Mouse (Mus musculus): ENCODE data around the gene Snx8. TPM values are rescaled to one million over a fixed set of nuclear protein-coding genes. Genes with fewer than 3 reads are reported as not detected.

Gene Snx8
- total RNA-seq, 2 experiments from 2014 or later: 19.6 to 20.0 TPM

DNA sequence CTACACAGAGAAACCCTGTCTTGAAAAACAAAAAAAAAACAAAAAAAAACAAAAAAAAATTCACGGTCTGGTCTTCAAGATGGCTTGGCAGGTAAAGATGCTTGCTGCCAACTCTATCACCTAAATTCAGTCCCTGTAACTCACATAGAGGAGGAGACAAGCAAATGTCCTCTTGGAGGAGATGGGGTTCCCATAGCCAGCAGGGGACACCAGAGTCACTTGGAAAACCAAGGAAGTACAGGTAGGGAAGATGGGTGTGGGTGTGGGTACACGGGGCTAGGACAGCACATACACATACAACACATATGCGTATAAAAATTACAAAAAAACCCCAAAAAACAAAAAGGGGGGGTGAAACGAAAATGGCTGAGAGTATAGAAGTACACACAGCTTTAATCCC is 46.2 kb downstream of the Snx8 start:
- DNase-seq: no peak

DNA sequence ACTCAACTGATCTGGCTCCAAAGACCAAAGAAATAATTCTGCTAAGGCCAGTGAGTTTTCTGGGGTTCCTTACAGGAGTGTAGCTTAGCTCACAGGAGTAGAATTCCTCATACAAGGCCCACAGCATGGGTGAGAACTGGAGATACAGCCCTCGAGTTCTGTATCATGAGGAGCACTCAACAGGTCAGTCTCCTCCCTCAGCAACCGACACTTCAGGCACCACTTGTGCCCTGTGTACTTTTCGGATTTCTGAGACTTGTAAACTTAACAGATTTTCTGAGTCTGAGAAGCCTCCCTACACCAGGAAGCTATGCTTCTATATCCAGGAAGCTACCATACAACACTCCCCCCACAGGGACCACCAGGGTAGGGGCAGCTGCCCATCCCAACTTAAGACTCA is 49.2 kb downstream of the Snx8 start:
- DNase-seq: no peak

DNA sequence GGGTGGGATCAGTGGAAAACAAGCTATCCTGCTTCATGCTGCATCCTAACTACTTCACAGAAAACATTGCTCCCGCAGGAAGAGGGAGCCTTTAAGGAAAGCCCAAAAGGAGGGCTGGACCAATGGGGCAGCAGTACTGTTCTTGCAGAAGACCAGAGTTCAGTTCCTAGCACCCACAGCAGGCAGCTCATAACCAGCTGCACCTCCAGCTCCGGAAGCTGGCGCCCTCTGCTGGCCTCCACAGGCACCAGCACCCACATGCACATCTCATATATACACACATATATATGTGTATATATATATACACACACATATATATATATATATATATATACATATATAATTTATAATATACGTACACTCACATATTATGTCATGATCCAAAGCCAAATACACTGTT is 50.3 kb downstream of the Snx8 start:
- no peak for DNase-seq

DNA sequence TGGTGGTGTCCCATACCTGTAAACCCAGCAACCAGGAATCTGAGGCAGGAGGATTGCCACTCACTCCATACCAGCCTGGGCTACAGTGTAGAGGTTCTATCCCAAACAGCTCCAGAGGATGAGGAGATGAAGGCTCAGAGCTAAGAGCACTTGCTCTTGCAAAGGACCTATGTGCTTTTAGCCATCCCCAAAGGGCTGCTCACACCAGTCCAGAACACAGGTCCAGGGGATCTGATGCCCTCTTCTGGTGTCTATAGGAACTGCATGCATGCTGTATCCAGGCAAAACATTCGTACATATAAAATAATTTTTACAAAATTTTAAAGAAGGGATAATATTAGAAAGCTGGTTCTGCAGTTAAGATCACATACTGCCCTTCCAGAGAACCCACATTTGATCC is 52.4 kb downstream of the Snx8 start:
- DNase-seq: peak; percentile 45

DNA sequence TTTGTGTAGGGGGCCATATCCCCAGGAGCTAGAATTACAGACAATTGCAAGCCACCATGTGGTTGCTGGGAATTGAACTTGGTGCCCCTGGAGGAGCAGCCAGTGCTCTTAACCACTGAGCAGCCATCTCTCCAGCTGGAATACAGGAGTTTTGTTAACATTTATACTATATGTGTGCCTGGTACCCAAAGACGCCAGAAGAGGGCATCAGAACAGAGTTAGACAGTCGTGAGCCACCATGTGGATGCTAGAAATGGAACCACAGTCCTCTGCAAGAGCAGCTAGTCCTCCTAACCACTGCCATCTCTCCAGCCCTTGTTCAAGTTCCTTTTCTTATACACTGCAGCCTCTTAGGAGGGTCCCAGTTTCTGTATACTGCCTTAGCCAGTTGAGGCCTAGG is 55.4 kb downstream of the Snx8 start:
- DNase-seq: no peak

DNA sequence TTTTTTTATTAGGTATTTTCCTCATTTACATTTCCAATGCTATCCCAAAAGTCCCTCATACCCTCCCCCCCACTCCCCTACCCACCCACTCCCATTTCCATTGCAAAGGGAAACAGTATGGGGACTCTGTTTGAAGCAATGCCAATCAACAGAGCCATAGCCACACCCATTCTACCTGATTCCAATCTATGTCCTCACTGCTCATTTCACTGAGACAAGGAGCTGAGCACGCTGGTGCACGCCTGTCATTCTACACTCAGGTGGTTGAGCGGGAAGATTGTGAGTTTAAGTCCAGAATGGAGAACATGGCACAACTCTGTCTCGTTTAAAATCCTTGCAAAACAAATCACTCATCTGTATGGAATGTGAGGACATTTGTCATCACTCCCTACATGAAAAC is 56.5 kb downstream of the Snx8 start:
- DNase-seq: no peak

DNA sequence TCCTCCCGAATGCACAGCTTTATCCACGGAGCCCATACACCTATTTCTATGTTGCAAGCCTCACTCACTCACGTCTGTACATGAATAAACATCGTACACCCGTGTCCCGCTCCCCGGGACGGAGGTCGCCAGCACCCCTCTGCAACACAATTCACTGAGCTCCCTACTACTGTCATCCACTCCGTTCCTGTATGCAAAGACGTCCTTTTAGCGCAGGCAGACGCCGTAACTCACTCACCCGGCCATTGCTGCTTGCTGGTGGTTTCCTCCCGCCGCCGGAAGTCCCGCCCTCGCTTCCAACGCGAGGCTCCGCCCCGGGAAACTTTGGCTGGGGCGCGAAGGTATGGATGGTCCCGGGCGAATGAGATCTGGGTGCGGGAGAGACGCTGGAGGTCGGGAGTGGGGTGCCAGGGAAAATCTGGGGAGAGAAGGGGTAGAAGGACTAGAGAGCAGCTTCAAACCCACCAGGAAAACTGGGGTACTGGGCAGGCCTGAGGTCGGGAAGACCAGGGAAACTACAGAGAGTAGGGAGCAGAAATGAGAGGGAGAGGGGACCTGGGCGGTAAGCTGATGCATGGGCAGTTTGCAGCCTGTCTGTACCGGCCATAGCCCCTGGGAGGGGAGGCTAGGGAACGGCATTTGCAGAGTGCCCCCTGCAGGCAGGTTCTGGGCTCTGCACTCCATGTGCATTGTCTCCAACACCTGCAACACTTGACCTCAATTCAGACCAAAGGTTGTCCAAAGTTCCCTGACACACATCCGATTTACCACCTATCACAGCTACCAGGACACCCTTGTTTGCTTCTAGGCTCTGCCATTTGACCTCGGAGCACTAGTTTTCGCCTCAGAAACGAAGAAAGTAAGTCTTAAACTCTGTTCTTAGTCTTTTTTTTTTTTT is 57.2 kb downstream of the Snx8 start, which contains the start of gene Mrm2:
Mrm2 (minus strand) TSS at position 284 of the 898 bp plus-strand sequence.
- DNase-seq: peak; percentile 87

DNA sequence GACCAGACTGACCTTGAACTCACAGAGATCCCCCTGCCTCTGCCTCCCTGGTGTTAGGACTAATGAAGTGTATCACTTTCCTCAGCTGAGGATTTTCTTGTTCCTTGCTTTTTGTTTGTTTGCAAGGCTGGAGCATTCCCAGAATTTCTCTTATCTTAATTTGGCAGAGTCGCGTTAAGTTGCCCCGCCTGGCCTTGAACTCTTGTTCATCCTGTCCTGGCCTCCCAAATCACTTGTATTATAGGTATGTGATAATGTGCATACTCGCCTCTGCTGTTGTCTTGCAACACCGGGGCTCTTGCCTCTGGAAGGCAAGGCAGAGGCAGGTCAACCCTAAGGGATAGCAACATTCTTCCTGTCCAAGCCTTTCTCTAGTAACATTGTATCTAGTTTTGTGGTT is 65.0 kb downstream of the Snx8 start:
- DNase-seq: no peak

DNA sequence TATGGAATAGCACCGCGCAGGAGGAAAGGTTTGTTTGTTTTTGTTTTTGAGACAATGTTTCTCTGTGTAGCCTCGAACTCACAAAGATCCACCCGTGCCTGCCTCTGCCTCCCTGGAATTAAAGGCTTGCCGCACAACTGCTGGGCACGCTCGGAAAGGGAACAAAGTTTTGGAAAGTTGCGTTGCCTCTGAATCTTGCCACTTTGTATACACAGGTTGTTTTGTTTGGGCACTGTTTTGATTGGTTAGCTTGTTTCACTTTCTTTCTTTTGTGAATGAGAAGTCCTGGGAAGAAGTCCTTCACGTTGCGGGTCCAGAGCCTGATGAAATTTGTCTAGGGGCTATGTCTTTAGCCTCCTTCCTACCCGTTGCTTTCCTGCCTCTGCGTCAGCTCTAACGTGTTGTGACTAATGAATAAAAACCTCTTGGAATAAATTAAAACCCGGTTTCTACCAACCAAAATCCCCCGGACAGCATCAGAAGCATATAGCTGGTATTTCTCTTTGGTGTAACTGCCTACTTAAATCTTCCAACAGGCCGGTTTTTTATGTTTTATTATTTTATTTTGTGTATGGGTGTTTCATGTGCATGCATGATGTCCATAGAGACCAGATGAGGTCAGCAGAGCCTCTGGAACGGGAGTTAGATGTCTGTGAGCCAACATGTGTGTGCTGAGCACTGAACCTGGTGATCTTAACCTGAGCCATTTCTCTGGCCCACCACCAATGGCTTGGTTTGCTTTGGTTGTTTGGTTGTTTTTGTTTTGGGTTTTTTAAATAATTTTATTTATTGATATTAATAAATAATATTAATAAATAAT is 67.1 kb downstream of the Snx8 start:
- DNase-seq: no peak

DNA sequence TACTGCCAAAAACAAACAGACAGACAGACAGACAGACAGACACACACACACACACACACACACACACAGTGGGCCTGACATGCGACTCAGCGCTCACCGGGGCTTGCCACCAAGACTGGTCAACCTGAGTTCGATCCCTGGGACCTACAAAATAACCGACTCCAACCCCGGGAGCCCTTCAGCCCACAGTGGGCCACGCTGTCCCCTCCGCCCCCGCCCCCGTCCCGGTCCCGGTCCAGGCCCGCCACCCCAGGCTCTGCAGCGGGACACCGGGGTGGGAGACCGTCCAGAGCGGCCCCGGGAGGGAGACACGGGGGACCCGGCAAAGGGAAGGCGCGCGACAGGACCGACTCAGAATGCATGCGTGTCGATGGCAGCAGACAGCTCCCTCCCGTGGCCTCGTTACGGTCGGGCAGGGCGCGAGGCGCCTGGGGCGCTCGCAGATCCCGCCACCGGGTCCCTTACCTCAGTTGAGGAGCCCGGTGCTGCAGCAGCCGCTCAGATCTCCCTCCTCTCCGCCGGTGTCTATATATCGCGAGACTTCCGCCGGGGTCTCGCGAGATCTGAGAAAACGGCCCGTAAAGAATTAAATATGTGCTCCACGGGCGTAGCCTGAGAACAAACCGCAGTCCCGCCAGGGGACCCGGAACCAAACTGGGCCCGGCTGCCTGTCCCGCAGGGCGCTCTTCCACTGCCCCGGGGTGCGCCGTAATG is 67.9 kb downstream of the Snx8 start, which contains the start of the genes Mad1l1 and Nudt1:
Mad1l1 (minus strand) TSS at position 511 of the 714 bp plus-strand sequence.
Nudt1 (plus strand) TSS at position 615 of the 714 bp plus-strand sequence.
- DNase-seq: peak; percentile 95

DNA sequence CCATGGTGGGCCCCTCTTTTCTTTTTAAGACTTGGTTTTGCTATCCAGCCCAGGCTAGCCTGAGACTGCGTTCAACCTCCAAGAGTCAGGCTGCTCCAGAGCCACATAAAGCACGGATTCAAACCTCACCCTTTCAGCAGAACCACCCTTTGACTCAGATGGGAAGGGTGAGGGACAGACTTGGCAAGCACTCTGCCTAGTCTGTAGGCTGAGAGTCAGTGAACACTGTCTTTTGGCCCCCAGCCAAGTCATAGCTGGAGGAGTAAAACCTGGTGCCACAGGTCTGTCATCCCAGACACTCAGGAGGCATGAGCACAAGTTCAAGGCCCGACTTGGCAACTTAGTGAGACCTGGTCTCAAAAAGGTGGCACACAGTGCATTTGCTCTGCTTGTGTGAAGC is 72.3 kb downstream of the Snx8 start:
- no peak for DNase-seq

DNA sequence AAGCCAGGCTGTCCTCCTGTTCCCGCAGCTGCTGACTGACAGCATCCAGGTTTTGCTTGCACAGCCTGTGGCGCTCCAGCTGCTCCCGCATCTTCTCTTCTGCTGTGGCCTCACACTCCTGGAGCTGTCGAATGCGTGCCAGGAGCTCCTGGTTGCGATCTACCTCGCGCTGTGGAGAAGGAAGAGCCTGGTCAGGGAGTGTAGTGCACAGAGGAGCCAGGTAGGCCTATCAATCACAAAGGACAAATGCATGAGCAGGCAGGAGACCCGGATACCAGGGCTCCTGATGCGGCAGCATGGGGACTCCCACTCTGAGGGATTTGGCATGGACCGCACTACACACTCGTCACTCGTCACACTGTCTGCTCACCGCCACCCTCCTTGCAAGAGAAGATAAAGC is 81.5 kb downstream of the Snx8 start:
- peak; percentile 37 for DNase-seq

DNA sequence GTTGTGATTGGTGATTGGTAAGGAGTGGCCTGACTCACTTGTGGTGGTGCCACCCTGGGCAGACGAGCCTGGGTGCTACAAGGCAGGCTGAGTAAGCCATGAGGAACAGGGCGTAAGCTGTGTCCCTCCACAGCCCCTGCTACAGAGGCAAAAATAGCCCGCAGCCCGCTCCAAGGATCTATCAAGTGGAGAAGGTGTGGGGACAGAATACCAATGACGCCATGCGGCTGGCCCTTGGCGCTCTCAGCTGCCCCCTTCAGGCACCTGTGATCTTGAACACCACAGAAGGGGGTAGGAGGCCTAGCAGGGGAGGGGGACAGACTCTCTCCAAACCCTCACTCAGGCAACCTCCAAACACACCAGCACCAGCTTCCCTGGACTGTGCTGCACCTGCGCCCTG is 83.0 kb downstream of the Snx8 start:
- peak; percentile 77 for DNase-seq

DNA sequence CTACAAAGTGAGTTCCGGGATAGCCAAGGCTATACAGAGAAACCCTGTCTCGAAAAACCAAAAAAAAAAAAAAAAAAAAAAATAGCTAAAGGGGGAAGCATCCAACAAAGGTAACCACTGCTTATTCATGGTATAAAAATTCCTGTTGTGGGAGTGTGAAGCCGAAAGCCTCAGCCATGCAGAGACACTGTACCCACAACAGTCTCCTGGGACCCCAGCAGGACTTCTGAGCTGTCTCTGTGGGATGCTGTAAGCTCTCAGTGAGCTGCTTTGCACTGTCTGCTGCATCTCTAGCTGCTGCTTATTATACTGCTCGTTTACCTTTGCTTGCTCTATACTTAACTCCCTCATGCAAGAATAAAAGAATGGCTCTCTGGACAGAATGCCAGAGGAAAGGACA is 90.8 kb downstream of the Snx8 start:
- no peak for DNase-seq

DNA sequence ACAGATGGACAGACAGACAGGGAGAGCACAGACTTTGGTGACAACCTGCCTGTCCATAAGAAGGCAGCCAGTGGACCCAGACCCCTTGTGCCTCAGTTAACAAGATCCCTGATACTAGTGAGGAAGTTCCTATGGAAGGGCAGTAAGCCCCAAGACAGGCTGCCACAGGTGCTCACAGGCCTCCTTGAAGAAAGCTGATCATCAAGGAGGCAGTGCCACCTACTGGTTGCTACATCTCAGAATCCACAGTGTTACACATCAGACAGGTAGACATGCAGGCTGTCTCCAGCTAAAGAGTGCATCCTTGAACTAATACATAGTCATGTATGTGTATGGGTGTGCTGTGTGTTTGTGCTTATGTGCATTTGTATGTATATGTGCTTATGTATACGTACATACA is 96.9 kb downstream of the Snx8 start:
- peak; percentile 64 for DNase-seq

Small RNA genes lying within 50 kb of the gene (microRNA-seq; reads per million reads assigned to microRNA genes)
- gene Mir7038: 0 reads per million in 2 experiments

Other genes starting within 250 kb of the Snx8 start
- gene Mad1l1, start 67.7 kb downstream of the Snx8 start, total RNA-seq (2021): 10 to 100 TPM; 22.1 to 28.5 TPM
- gene Nudt1, start 67.6 kb downstream of the Snx8 start, total RNA-seq (2021): 10 to 100 TPM; 16.2 to 18.6 TPM
- gene Mrm2, start 57.4 kb downstream of the Snx8 start, total RNA-seq (2021): 1 to 10 TPM; 7.2 to 7.8 TPM
- 100 to 1,000 TPM; 118 to 122 TPM for gene Eif3b, start 30.1 kb upstream of the Snx8 start, total RNA-seq (2021)
- not detected for gene Gm4869, start 56.4 kb upstream of the Snx8 start, total RNA-seq (2021)
- gene Chst12, start 116.3 kb upstream of the Snx8 start, total RNA-seq (2021): 1 to 10 TPM; 6.3 to 7.0 TPM
- gene Grifin, start 175.8 kb upstream of the Snx8 start, total RNA-seq (2021): not detected
- gene Lfng, start 218.1 kb upstream of the Snx8 start, total RNA-seq (2021): 10 to 100 TPM; 11.6 to 12.1 TPM